8 mouse cellular contexts compared by ENCODE assay signal in genomic region chr11:75654471-75655390, GRCm38 (mm10). TPM values are rescaled to one million over a fixed set of nuclear protein-coding genes. Genes with fewer than 3 reads are reported as not detected.
DNase-seq lines count a peak whose midpoint lies in the region; ATAC-seq and TF ChIP-seq lines count a peak whose summit lies in the region.

No protein-coding gene starts in this region.

- 38% methylated on average over 25 of the region's 25 CpGs for WGBS in forebrain, embryonic 11.5 days
- 44% methylated on average over 25 of the region's 25 CpGs for WGBS in intestine, embryonic 16.5 days
- WGBS in macrophage (ENCODE audit: missing documents), result 30% methylated on average over 25 of the region's 25 CpGs

- no peaks in the 10 kb centered on the region for H3K9me3 ChIP-seq in CH12.LX (replicated peaks; ENCODE audit: low read length)
- no peaks in the 10 kb centered on the region for H3K9me3 ChIP-seq in forebrain, embryonic 11.5 days (ENCODE audit: control insufficient read depth, low read length)
- no peaks in the 10 kb centered on the region for H3K9me3 ChIP-seq in intestine, embryonic 16.5 days (ENCODE audit: control insufficient read depth, low read length)

- no peak for TF ChIP-seq POLR2A in CH12.LX (IDR thresholded peaks at IDR 0.05; ENCODE audit: low read depth, low read length)

- TF ChIP-seq CTCF in CH12.LX (conservative IDR thresholded peaks at IDR 0.05 in 1 of 2, IDR thresholded peaks at IDR 0.05 in 1 of 2; ENCODE audit: low read depth in 2 of 2, low read length in 2 of 2), result no peak

- H3K79me2 ChIP-seq in CH12.LX (replicated peaks; ENCODE audit: control insufficient read depth, extremely low read depth, insufficient read depth, poor library complexity, severe bottlenecking) (peaks cover 32% of the 10 kb centered on the region), macrophage (ENCODE audit: inconsistent target) (peaks cover 50% of the 10 kb centered on the region)

- peak overlapping the region; percentile 90 for H3K4me2 ChIP-seq in CH12.LX (ENCODE audit: insufficient read depth, low read depth, poor library complexity, severe bottlenecking)
- H3K4me2 ChIP-seq in forebrain, embryonic 11.5 days (ENCODE audit: low read depth, low read length, severe bottlenecking), result peak overlapping the region; percentile 86
- peak overlapping the region; percentile 90 for H3K4me2 ChIP-seq in intestine, embryonic 16.5 days (ENCODE audit: low read depth, low read length)

- 0 out of 2 replicates have a peak, but pooled peaks have one; percentile 7 for ATAC-seq in forebrain, embryonic 11.5 days (replicated peaks; ENCODE audit: low FRiP score)
- ATAC-seq in intestine, embryonic 16.5 days, result peak; percentile 2; the same call in 1 of the 2 replicates

- no peaks in the 10 kb centered on the region for H3K27me3 ChIP-seq in CH12.LX (replicated peaks)
- peaks cover 19% of the 10 kb centered on the region for H3K27me3 ChIP-seq in forebrain, embryonic 11.5 days (ENCODE audit: control insufficient read depth, insufficient read depth, low read length)
- H3K27me3 ChIP-seq in intestine, embryonic 16.5 days (replicated peaks; ENCODE audit: control insufficient read depth, insufficient read depth, low read length), result no peaks in the 10 kb centered on the region
- no peaks in the 10 kb centered on the region for H3K27me3 ChIP-seq in splenic B cell, adult 2 months (ENCODE audit: control insufficient read depth, insufficient read depth, low read length, poor library complexity, severe bottlenecking)

- H3K27ac ChIP-seq in CH12.LX (ENCODE audit: insufficient read depth, low read depth) (peak overlapping the region; percentile 98), macrophage (peak overlapping the region; percentile 95)
- no peak overlapping the region; the same call in 1 of the 2 replicates for H3K27ac ChIP-seq in forebrain, embryonic 11.5 days (ENCODE audit: low read depth, low read length)
- H3K27ac ChIP-seq in intestine, embryonic 16.5 days (ENCODE audit: low read length), result peak overlapping the region; percentile 86

- H3K36me3 ChIP-seq in CH12.LX (replicated peaks in 1 of 2; ENCODE audit: control insufficient read depth in 1 of 2, insufficient read depth in 1 of 2, low read length in 1 of 2) (peaks cover 23 to 30% of the 10 kb centered on the region in 2 experiments), macrophage (ENCODE audit: inconsistent target) (peaks cover 17% of the 10 kb centered on the region; the same call in 1 of the 2 replicates)
- no peaks in the 10 kb centered on the region for H3K36me3 ChIP-seq in forebrain, embryonic 11.5 days (ENCODE audit: control insufficient read depth, insufficient read depth, low read length)
- H3K36me3 ChIP-seq in intestine, embryonic 16.5 days (ENCODE audit: control insufficient read depth, insufficient read depth, low read length), result peaks cover 8% of the 10 kb centered on the region
- H3K36me3 ChIP-seq in splenic B cell, adult 2 months (ENCODE audit: control insufficient read depth, insufficient read depth, low read length, poor library complexity, severe bottlenecking), result peaks cover 15% of the 10 kb centered on the region

- TF ChIP-seq RAD21 in CH12.LX (IDR thresholded peaks at IDR 0.05; ENCODE audit: low read depth, low read length), result no peak; the same call in 1 of the 2 replicates

- peak overlapping the region; percentile 62 to 73 (median 71) for H3K4me3 ChIP-seq in CH12.LX (replicated peaks in 1 of 3; ENCODE audit: low read depth in 2 of 3, low read length in 2 of 3, poor library complexity in 1 of 3)
- peak overlapping the region; percentile 44 for H3K4me3 ChIP-seq in forebrain, embryonic 11.5 days (ENCODE audit: low read depth, low read length)
- H3K4me3 ChIP-seq in intestine, embryonic 16.5 days (ENCODE audit: low read length), result peak overlapping the region; percentile 81
- H3K4me3 ChIP-seq in macrophage (ENCODE audit: inconsistent target), result peak overlapping the region; percentile 35

- dilution Hi-C loops in CH12.LX (cut with MboI; ENCODE audit: extremely low pct_ligation_motif_present, extremely low pct_unique_long_range_greater_than_20kb, low sequenced_read_pairs), result no loop called here

- H3K4me1 ChIP-seq in CH12.LX (ENCODE audit: control insufficient read depth in 1 of 2, insufficient read depth in 2 of 2), result peaks cover 9 to 61% of the 10 kb centered on the region in 2 experiments
- H3K4me1 ChIP-seq in forebrain, embryonic 11.5 days (replicated peaks; ENCODE audit: control insufficient read depth, insufficient read depth, low read length), result peaks cover 23% of the 10 kb centered on the region
- peaks cover 42% of the 10 kb centered on the region for H3K4me1 ChIP-seq in intestine, embryonic 16.5 days (ENCODE audit: control insufficient read depth, insufficient read depth, low read length)

- peak overlapping the region; percentile 86 for H3K9ac ChIP-seq in CH12.LX (ENCODE audit: insufficient read depth, low read depth)
- H3K9ac ChIP-seq in forebrain, embryonic 11.5 days (ENCODE audit: low read length), result no peak overlapping the region; the same call in 1 of the 2 replicates
- H3K9ac ChIP-seq in intestine, embryonic 16.5 days (ENCODE audit: low read depth, low read length), result peak overlapping the region; percentile 86

- peak; percentile 58 for DNase-seq in adrenal gland, postnatal 14 days
- DNase-seq in adrenal gland, adult 2 months, result no peak
- DNase-seq in CH12.LX (ENCODE audit: extremely low read depth) (peak; percentile 97), MN1 (ENCODE audit: low spot score) (no peak)
- DNase-seq in forebrain, embryonic 11.5 days (ENCODE audit: low spot score), result no peak
- peak; percentile 93 for DNase-seq in splenic B cell, adult 2 months (ENCODE audit: low read depth, low spot score)

- in situ Hi-C loops in CH12.LX (cut with MboI; ENCODE audit: low pct_ligation_motif_present, low pct_unique_long_range_greater_than_20kb, low sequenced_read_pairs), result no loop called here

- peak; percentile 84 for TF ChIP-seq EP300 in CH12.LX (IDR thresholded peaks at IDR 0.05; ENCODE audit: low read length)

TF ChIP-seq in CH12.LX, 34 proteins besides CTCF, POLR2A, EP300 and RAD21 (continues in another document):
- TF ChIP-seq E2F4 (IDR thresholded peaks at IDR 0.05; ENCODE audit: insufficient replicate concordance, low read depth, low read length), result no peak
- peak; percentile 92 for TF ChIP-seq CHD1 (IDR thresholded peaks at IDR 0.05; ENCODE audit: low read depth, low read length)
- TF ChIP-seq ZNF384 (IDR thresholded peaks at IDR 0.05; ENCODE audit: low read depth, low read length), result no peak
- peak; percentile 29; the same call in 1 of the 2 replicates for TF ChIP-seq NRF1 (IDR thresholded peaks at IDR 0.05; ENCODE audit: low read depth, low read length)
- 0 out of 2 replicates have a peak, but pooled peaks have one; percentile 61 for TF ChIP-seq KAT2A (IDR thresholded peaks at IDR 0.05; ENCODE audit: insufficient replicate concordance, low read length)
- TF ChIP-seq ZKSCAN1 (IDR thresholded peaks at IDR 0.05; ENCODE audit: borderline replicate concordance, low read depth, low read length), result no peak; the same call in 1 of the 2 replicates
- TF ChIP-seq GABPA (IDR thresholded peaks at IDR 0.05; ENCODE audit: insufficient replicate concordance, low read depth, low read length), result no peak

RNA-seq across cellular contexts. Expression of gene Myo1c, which starts 4.4 kb away (rescaled TPM):
- 148 and 155 TPM in 2 replicates for total RNA-seq in adrenal gland, postnatal 14 days (2021)
- 100 to 1,000 TPM; 136 to 174 TPM for total RNA-seq in adrenal gland, adult 2 months (2021)
- 74.7 and 101 TPM in 2 replicates for polyA plus RNA-seq in adrenal gland, adult 2 months (2012; rRNA removed)
- total RNA-seq in CH12.LX (2012; rRNA removed) (41.1 and 47.3 TPM in 2 replicates), CH12.LX (2014; rRNA removed) (21.9 and 24.8 TPM in 2 replicates)
- polyA plus RNA-seq in CH12.LX (2012; ENCODE audit: insufficient read length, low read depth) (46.6 and 52.0 TPM in 2 replicates), macrophage (2018) (62.9 to 77.4 TPM (median 64.6 TPM) in 3 replicates)
- 13.8 and 15.1 TPM in 2 replicates for polyA plus RNA-seq in forebrain, embryonic 11.5 days (2014; fragmentation: Nextera tagmentation; extraction: Ambion mirVana)
- 45.5 and 51.2 TPM in 2 replicates for polyA plus RNA-seq in intestine, embryonic 16.5 days (2015; fragmentation: Nextera tagmentation; extraction: Ambion mirVana)
- total RNA-seq in macrophage (2018; cell fraction: chromatin; rRNA removed), result 100 to 1,000 TPM; 148 to 797 (median 256) TPM
- total RNA-seq in macrophage (2018; cell fraction: cytosol; rRNA removed), result 100 to 1,000 TPM in 2 of 26 experiments, 10 to 100 TPM in 24; 62.7 to 107 (median 85.7) TPM
- 100 to 1,000 TPM in 23 of 26 experiments, 10 to 100 TPM in 3; 87.8 to 217 (median 136) TPM for total RNA-seq in macrophage (2018; cell fraction: nucleus; rRNA removed)

RNA-seq across cellular contexts. Expression of gene Inpp5k, which starts 23.9 kb away (rescaled TPM):
- total RNA-seq in adrenal gland, postnatal 14 days (2021), result 32.3 and 41.8 TPM in 2 replicates
- 10 to 100 TPM; 32.9 to 42.3 TPM for total RNA-seq in adrenal gland, adult 2 months (2021)
- 38.0 and 50.0 TPM in 2 replicates for polyA plus RNA-seq in adrenal gland, adult 2 months (2012; rRNA removed)
- total RNA-seq in CH12.LX (2012; rRNA removed) (25.5 and 31.2 TPM in 2 replicates), CH12.LX (2014; rRNA removed) (40.7 and 41.9 TPM in 2 replicates)
- polyA plus RNA-seq in CH12.LX (2012; ENCODE audit: insufficient read length, low read depth) (30.5 and 35.6 TPM in 2 replicates), macrophage (2018) (20.3 to 48.0 TPM (median 38.4 TPM) in 3 replicates)
- polyA plus RNA-seq in forebrain, embryonic 11.5 days (2014; fragmentation: Nextera tagmentation; extraction: Ambion mirVana), result 20.8 and 24.6 TPM in 2 replicates
- 20.8 and 21.9 TPM in 2 replicates for polyA plus RNA-seq in intestine, embryonic 16.5 days (2015; fragmentation: Nextera tagmentation; extraction: Ambion mirVana)
- 100 to 1,000 TPM in 17 of 26 experiments, 10 to 100 TPM in 9; 32.1 to 200 (median 143) TPM for total RNA-seq in macrophage (2018; cell fraction: chromatin; rRNA removed)
- 10 to 100 TPM; 29.2 to 51.8 (median 41.0) TPM for total RNA-seq in macrophage (2018; cell fraction: cytosol; rRNA removed)
- total RNA-seq in macrophage (2018; cell fraction: nucleus; rRNA removed), result 100 to 1,000 TPM in 12 of 26 experiments, 10 to 100 TPM in 14; 30.5 to 167 (median 94.2) TPM

RNA-seq across cellular contexts. Expression of gene Crk, which starts 24.3 kb away (rescaled TPM):
- total RNA-seq in adrenal gland, postnatal 14 days (2021), result 100 and 101 TPM in 2 replicates
- 100 to 1,000 TPM; 105 to 110 TPM for total RNA-seq in adrenal gland, adult 2 months (2021)
- 201 and 233 TPM in 2 replicates for polyA plus RNA-seq in adrenal gland, adult 2 months (2012; rRNA removed)
- total RNA-seq in CH12.LX (2012; rRNA removed), result 37.8 and 42.2 TPM in 2 replicates
- total RNA-seq in CH12.LX (2014; rRNA removed), result 39.9 and 44.3 TPM in 2 replicates
- polyA plus RNA-seq in CH12.LX (2012; ENCODE audit: insufficient read length, low read depth), result 44.6 and 46.1 TPM in 2 replicates
- polyA plus RNA-seq in forebrain, embryonic 11.5 days (2014; fragmentation: Nextera tagmentation; extraction: Ambion mirVana), result 140 and 143 TPM in 2 replicates
- 91.0 and 94.1 TPM in 2 replicates for polyA plus RNA-seq in intestine, embryonic 16.5 days (2015; fragmentation: Nextera tagmentation; extraction: Ambion mirVana)
- total RNA-seq in macrophage (2018; cell fraction: chromatin; rRNA removed), result 100 to 1,000 TPM; 135 to 258 (median 172) TPM
- 100 to 1,000 TPM in 3 of 26 experiments, 10 to 100 TPM in 23; 72.1 to 124 (median 81.7) TPM for total RNA-seq in macrophage (2018; cell fraction: cytosol; rRNA removed)
- total RNA-seq in macrophage (2018; cell fraction: nucleus; rRNA removed), result 100 to 1,000 TPM in 25 of 26 experiments, 10 to 100 TPM in 1; 97.0 to 221 (median 127) TPM
- polyA plus RNA-seq in macrophage (2018), result 52.3 to 73.1 TPM (median 60.5 TPM) in 3 replicates

Comparison
In these comparisons a context has a peak if more than half of its experiments do, and no peak if none do; other contexts are left out.
1. DNase-seq: peak in adrenal gland, postnatal 14 days (single experiment), CH12.LX (single experiment) and splenic B cell, adult 2 months (single experiment); none in adrenal gland, adult 2 months (single experiment), forebrain, embryonic 11.5 days (single experiment) and MN1 (single experiment).
2. Peak in every context shown above with its lines, with median percentiles within 50 percentile points of each other: H3K4me2 ChIP-seq and H3K4me3 ChIP-seq.